Mouse (Mus musculus): Measurements from ENCODE around the gene Tuba1b. TPM values are rescaled to one million over a fixed set of nuclear protein-coding genes. Genes with fewer than 3 reads are reported as not detected.

Tuba1b gene
- total and polyA plus RNA-seq, 3 experiments: 1,149 to 2,960 (median 2,851) TPM

GRCm38 (mm10) chr15:98923031-98923537, 11.3 kb downstream of the Tuba1b start:
- no peak overlapping the region for H3K4me2 ChIP-seq (ENCODE audit: insufficient read depth, low read depth, poor library complexity, severe bottlenecking)
- H3K27me3 ChIP-seq (replicated peaks): no peaks in the 10 kb centered on the region
- H3K27ac ChIP-seq (ENCODE audit: insufficient read depth, low read depth): no peak overlapping the region
- H3K79me2 ChIP-seq (replicated peaks; ENCODE audit: control insufficient read depth, extremely low read depth, insufficient read depth, poor library complexity, severe bottlenecking): no peaks in the 10 kb centered on the region
- in situ Hi-C loops (cut with MboI; ENCODE audit: low pct_ligation_motif_present, low pct_unique_long_range_greater_than_20kb, low sequenced_read_pairs): loop anchor here (10.0 kb wide), 1 partner anchor 1428 kb away; no protein-coding TSS in a partner anchor
- H3K9ac ChIP-seq (ENCODE audit: insufficient read depth, low read depth): no peak overlapping the region
- H3K4me3 ChIP-seq (replicated peaks in 1 of 3; ENCODE audit: low read depth in 2 of 3, low read length in 2 of 3, poor library complexity in 1 of 3): no peak overlapping the region
- no peak for DNase-seq (ENCODE audit: extremely low read depth)
- peaks cover 0 to 2% of the 10 kb centered on the region in 2 experiments for H3K36me3 ChIP-seq (replicated peaks in 1 of 2; ENCODE audit: control insufficient read depth in 1 of 2, insufficient read depth in 1 of 2, low read length in 1 of 2)
- TF ChIP-seq NRF1 (IDR thresholded peaks at IDR 0.05; ENCODE audit: low read depth, low read length) (no peak), USF2 (conservative IDR thresholded peaks at IDR 0.05; ENCODE audit: low read depth, low read length) (no peak), KAT2A (IDR thresholded peaks at IDR 0.05; ENCODE audit: insufficient replicate concordance, low read length) (no peak), SMC3 (IDR thresholded peaks at IDR 0.05; ENCODE audit: low read depth, low read length) (no peak), RAD21 (IDR thresholded peaks at IDR 0.05; ENCODE audit: low read depth, low read length) (no peak)
- peaks cover 3% of the 10 kb centered on the region for H3K9me3 ChIP-seq (replicated peaks; ENCODE audit: low read length)
- peaks cover 2 to 12% of the 10 kb centered on the region in 2 experiments for H3K4me1 ChIP-seq (ENCODE audit: control insufficient read depth in 1 of 2, insufficient read depth in 2 of 2)
- dilution Hi-C loops (cut with MboI; ENCODE audit: extremely low pct_ligation_motif_present, extremely low pct_unique_long_range_greater_than_20kb, low sequenced_read_pairs): no loop called here

- dilution Hi-C loops (cut with MboI; ENCODE audit: extremely low pct_ligation_motif_present, extremely low pct_unique_long_range_greater_than_20kb, low sequenced_read_pairs): no loop called here
- Histone ChIP-seq H3K79me2 (replicated peaks; ENCODE audit: control insufficient read depth, extremely low read depth, insufficient read depth, poor library complexity, severe bottlenecking) (no peaks in the 10 kb centered on the region), H3K36me3 (replicated peaks in 1 of 2; ENCODE audit: control insufficient read depth in 1 of 2, insufficient read depth in 1 of 2, low read length in 1 of 2) (peaks cover 0 to 2% of the 10 kb centered on the region in 2 experiments), H3K9ac (ENCODE audit: insufficient read depth, low read depth) (no peak overlapping the region), H3K4me3 (replicated peaks in 1 of 3; ENCODE audit: low read depth in 2 of 3, low read length in 2 of 3, poor library complexity in 1 of 3) (no peak overlapping the region), H3K9me3 (replicated peaks; ENCODE audit: low read length) (peaks cover 3% of the 10 kb centered on the region), H3K4me1 (ENCODE audit: control insufficient read depth in 1 of 2, insufficient read depth in 2 of 2) (peaks cover 0 to 9% of the 10 kb centered on the region in 2 experiments; a peak in 2 of 4 replicates), H3K27me3 (replicated peaks) (no peaks in the 10 kb centered on the region), H3K4me2 (ENCODE audit: insufficient read depth, low read depth, poor library complexity, severe bottlenecking) (no peak overlapping the region), H3K27ac (ENCODE audit: insufficient read depth, low read depth) (no peak overlapping the region)
- TF ChIP-seq ETS1 (conservative IDR thresholded peaks at IDR 0.05; ENCODE audit: low read depth, low read length) (no peak), USF1 (IDR thresholded peaks at IDR 0.05; ENCODE audit: low read depth, low read length) (no peak), POLR2AphosphoS2 (IDR thresholded peaks at IDR 0.05; ENCODE audit: low read depth, low read length) (no peak), CHD2 (IDR thresholded peaks at IDR 0.05; ENCODE audit: low read length) (no peak), SMC3 (IDR thresholded peaks at IDR 0.05; ENCODE audit: low read depth, low read length) (no peak), BHLHE40 (IDR thresholded peaks at IDR 0.05; ENCODE audit: low read depth, low read length) (no peak), ELF1 (IDR thresholded peaks at IDR 0.05; ENCODE audit: low read depth, low read length) (no peak), RAD21 (IDR thresholded peaks at IDR 0.05; ENCODE audit: low read depth, low read length) (no peak), HCFC1 (IDR thresholded peaks at IDR 0.05; ENCODE audit: low read depth, low read length) (no peak)
- in situ Hi-C loops (cut with MboI; ENCODE audit: low pct_ligation_motif_present, low pct_unique_long_range_greater_than_20kb, low sequenced_read_pairs): loop anchor here (10.0 kb wide), 1 partner anchor 1428 kb away; no protein-coding TSS in a partner anchor
- no peak for DNase-seq (ENCODE audit: extremely low read depth)
Observed at GRCm38 (mm10) chr15:98922581-98922980, 11.8 kb downstream of the Tuba1b start.

GRCm38 (mm10) chr15:98921510-98921909, 12.9 kb downstream of the Tuba1b start:
- no peak overlapping the region for H3K4me2 ChIP-seq (ENCODE audit: insufficient read depth, low read depth, poor library complexity, severe bottlenecking)
- peaks cover 3% of the 10 kb centered on the region for H3K9me3 ChIP-seq (replicated peaks; ENCODE audit: low read length)
- no peak overlapping the region for H3K9ac ChIP-seq (ENCODE audit: insufficient read depth, low read depth)
- H3K79me2 ChIP-seq (replicated peaks; ENCODE audit: control insufficient read depth, extremely low read depth, insufficient read depth, poor library complexity, severe bottlenecking): peaks cover 9% of the 10 kb centered on the region; the same call in 1 of the 2 replicates
- H3K4me3 ChIP-seq (replicated peaks in 1 of 3; ENCODE audit: low read depth in 2 of 3, low read length in 2 of 3, poor library complexity in 1 of 3): no peak overlapping the region
- in situ Hi-C loops (cut with MboI; ENCODE audit: low pct_ligation_motif_present, low pct_unique_long_range_greater_than_20kb, low sequenced_read_pairs): loop anchor here (10.0 kb wide), 1 partner anchor 1427 kb away; no protein-coding TSS in a partner anchor
- H3K27me3 ChIP-seq (replicated peaks): no peaks in the 10 kb centered on the region
- H3K4me1 ChIP-seq (ENCODE audit: control insufficient read depth in 1 of 2, insufficient read depth in 2 of 2): peaks cover under 1 to 8% of the 10 kb centered on the region in 2 experiments; a peak in 3 of 4 replicates
- no peak overlapping the region for H3K27ac ChIP-seq (ENCODE audit: insufficient read depth, low read depth)
- peaks cover 0 to 2% of the 10 kb centered on the region in 2 experiments for H3K36me3 ChIP-seq (replicated peaks in 1 of 2; ENCODE audit: control insufficient read depth in 1 of 2, insufficient read depth in 1 of 2, low read length in 1 of 2)
- TF ChIP-seq USF1 (IDR thresholded peaks at IDR 0.05; ENCODE audit: low read depth, low read length) (no peak), HCFC1 (IDR thresholded peaks at IDR 0.05; ENCODE audit: low read depth, low read length) (no peak), NRF1 (IDR thresholded peaks at IDR 0.05; ENCODE audit: low read depth, low read length) (no peak), ZKSCAN1 (IDR thresholded peaks at IDR 0.05; ENCODE audit: borderline replicate concordance, low read depth, low read length) (no peak), E2F4 (IDR thresholded peaks at IDR 0.05; ENCODE audit: insufficient replicate concordance, low read depth, low read length) (no peak), SMC3 (IDR thresholded peaks at IDR 0.05; ENCODE audit: low read depth, low read length) (no peak), POLR2A (IDR thresholded peaks at IDR 0.05; ENCODE audit: low read depth, low read length) (no peak), USF2 (conservative IDR thresholded peaks at IDR 0.05; ENCODE audit: low read depth, low read length) (no peak), PAX5 (IDR thresholded peaks at IDR 0.05; ENCODE audit: low read length) (no peak), KAT2A (IDR thresholded peaks at IDR 0.05; ENCODE audit: insufficient replicate concordance, low read length) (no peak), MAX (IDR thresholded peaks at IDR 0.05; ENCODE audit: low read length) (no peak), MAFK (IDR thresholded peaks at IDR 0.05; ENCODE audit: insufficient replicate concordance, low read length) (no peak), JUND (conservative IDR thresholded peaks at IDR 0.05; ENCODE audit: low read depth, low read length) (no peak), POLR2AphosphoS2 (IDR thresholded peaks at IDR 0.05; ENCODE audit: low read depth, low read length) (no peak), JUN (IDR thresholded peaks at IDR 0.05; ENCODE audit: insufficient read depth, low read depth, low read length) (no peak), MYC (IDR thresholded peaks at IDR 0.05; ENCODE audit: low read depth, low read length) (no peak), SIN3A (IDR thresholded peaks at IDR 0.05; ENCODE audit: low read length) (no peak)
- dilution Hi-C loops (cut with MboI; ENCODE audit: extremely low pct_ligation_motif_present, extremely low pct_unique_long_range_greater_than_20kb, low sequenced_read_pairs): no loop called here
- DNase-seq (ENCODE audit: extremely low read depth): no peak

Data from CH12.LX (cell line).